Mouse (Mus musculus) midbrain, embryonic 12.5 days (tissue): Measurements from ENCODE around the gene Ahsg. TPM values are rescaled to one million over a fixed set of nuclear protein-coding genes. Genes with fewer than 3 reads are reported as not detected.

Source experiments
- ATAC-seq: fragments of 200-750 bp; cut with Nextera tagmentation; 2 replicates; pipeline ENCODE4 v1.8.0; 2017; ENCODE audit warnings: low read depth, moderate TSS enrichment, moderate library complexity; ENCODE audit not compliant: low FRiP score
- H3K27ac ChIP-seq: fragments of 300-500 bp; sonication (generic); replicated peaks from 2 replicates; pipeline ENCODE4 v1.5.1; 2016; ENCODE audit warnings: mild to moderate bottlenecking
- H3K27me3 ChIP-seq: fragments of 300-500 bp; sonication (generic); 2 replicates; pipeline ENCODE4 v1.6.1; 2016; ENCODE audit warnings: mild to moderate bottlenecking
- H3K36me3 ChIP-seq: fragments of 300-500 bp; sonication (generic); 2 replicates; pipeline ENCODE4 v1.6.1; 2016
- H3K4me1 ChIP-seq: fragments of 300-500 bp; sonication (generic); 2 replicates; pipeline ENCODE4 v1.6.1; 2016
- H3K4me2 ChIP-seq: fragments of 300-500 bp; sonication (generic); replicated peaks from 2 replicates; pipeline ENCODE4 v1.6.1; 2016; ENCODE audit warnings: mild to moderate bottlenecking, moderate library complexity
- H3K4me3 ChIP-seq: fragments of 300-500 bp; sonication (generic); 2 replicates; pipeline ENCODE4 v1.5.1; 2016; ENCODE audit warnings: mild to moderate bottlenecking
- H3K9ac ChIP-seq: fragments of 300-500 bp; sonication (generic); replicated peaks from 2 replicates; pipeline ENCODE4 v1.6.1; 2016; ENCODE audit warnings: mild to moderate bottlenecking, moderate library complexity
- H3K9me3 ChIP-seq: fragments of 300-500 bp; sonication (generic); 2 replicates; pipeline ENCODE4 v1.6.1; 2016; ENCODE audit warnings: mild to moderate bottlenecking
- WGBS: fragments of 180-500 bp; shearing (Covaris S2); methylation state at CpG from one replicate; pipeline ENCODE4 v1.1.7; 2016; 5-methylcytosine and 5-hydroxymethylcytosine counted together
- polyA plus RNA-seq: library from polyadenylated mRNA; unstranded; fragments of >200 nt; fragmentation: Nextera tagmentation; extraction: Ambion mirVana; gene quantifications from 2 replicates; pipeline ENCODE4 v1.2.1, GENCODE M21; 2016

Gene Ahsg
- polyA plus RNA-seq, 1 experiment from 2014 or later, result not detected

GRCm38 (mm10) chr16:22873369-22873768 lies 17.7 kb upstream of the Ahsg start:
- Histone ChIP-seq H3K36me3 (peaks cover 52% of the 10 kb centered on the region), H3K9me3 (no peaks in the 10 kb centered on the region), H3K27me3 (no peaks in the 10 kb centered on the region), H3K27ac (no peak overlapping the region), H3K4me3 (no peak overlapping the region), H3K4me2 (no peak overlapping the region), H3K9ac (no peak overlapping the region), H3K4me1 (no peaks in the 10 kb centered on the region)
- no peak for ATAC-seq
- 77% methylated on average over 4 of the region's 4 CpGs for WGBS

GRCm38 (mm10) chr16:22876218-22877043 lies 14.6 kb upstream of the Ahsg start:
- H3K9ac ChIP-seq, result no peak overlapping the region
- H3K4me2 ChIP-seq, result no peak overlapping the region
- no peak overlapping the region for H3K27ac ChIP-seq
- no peak for ATAC-seq
- H3K36me3 ChIP-seq, result peaks cover 21% of the 10 kb centered on the region
- no peaks in the 10 kb centered on the region for H3K27me3 ChIP-seq
- no peak overlapping the region for H3K4me3 ChIP-seq
- 58% methylated on average over 9 of the region's 9 CpGs for WGBS
- peaks cover 7% of the 10 kb centered on the region; the same call in 1 of the 2 replicates for H3K4me1 ChIP-seq
- no peaks in the 10 kb centered on the region for H3K9me3 ChIP-seq

- no peak overlapping the region for H3K4me2 ChIP-seq
Measured at GRCm38 (mm10) chr16:22877660-22878390, 13.3 kb upstream of the Ahsg start.

GRCm38 (mm10) chr16:22878716-22879115 lies 12.4 kb upstream of the Ahsg start:
- H3K9ac ChIP-seq, result no peak overlapping the region
- ATAC-seq, result no peak

More at GRCm38 (mm10) chr16:22877660-22878390, 13.3 kb upstream of the Ahsg start:
- Histone ChIP-seq H3K9ac (no peak overlapping the region), H3K4me1 (peaks cover 7% of the 10 kb centered on the region; the same call in 1 of the 2 replicates), H3K36me3 (peaks cover 8% of the 10 kb centered on the region), H3K4me3 (no peak overlapping the region), H3K9me3 (no peaks in the 10 kb centered on the region), H3K27ac (no peak overlapping the region), H3K27me3 (no peaks in the 10 kb centered on the region)
- ATAC-seq, result no peak
- 87% methylated on average over 11 of the region's 11 CpGs for WGBS

GRCm38 (mm10) chr16:22879945-22880595 lies 11.0 kb upstream of the Ahsg start:
- no peak overlapping the region for H3K4me3 ChIP-seq
- no peak overlapping the region for H3K9ac ChIP-seq
- peaks cover 7% of the 10 kb centered on the region; the same call in 1 of the 2 replicates for H3K4me1 ChIP-seq
- H3K36me3 ChIP-seq, result no peaks in the 10 kb centered on the region
- no peak for ATAC-seq
- H3K9me3 ChIP-seq, result no peaks in the 10 kb centered on the region
- H3K4me2 ChIP-seq, result no peak overlapping the region
- no peak overlapping the region for H3K27ac ChIP-seq
- WGBS, result 66% methylated on average over 7 of the region's 7 CpGs
- no peaks in the 10 kb centered on the region for H3K27me3 ChIP-seq

More at GRCm38 (mm10) chr16:22878716-22879115, 12.4 kb upstream of the Ahsg start:
- H3K27ac ChIP-seq, result no peak overlapping the region
- H3K9me3 ChIP-seq, result no peaks in the 10 kb centered on the region
- 77% methylated on average over 7 of the region's 7 CpGs for WGBS
- no peak overlapping the region for H3K4me3 ChIP-seq
- no peak overlapping the region for H3K4me2 ChIP-seq
- peaks cover 7% of the 10 kb centered on the region; the same call in 1 of the 2 replicates for H3K4me1 ChIP-seq
- no peaks in the 10 kb centered on the region for H3K27me3 ChIP-seq
- H3K36me3 ChIP-seq, result no peaks in the 10 kb centered on the region

- no peaks in the 10 kb centered on the region for H3K9me3 ChIP-seq
- 8% methylated on average over 6 of the region's 6 CpGs for WGBS
- no peaks in the 10 kb centered on the region; the same call in 1 of the 2 replicates for H3K27me3 ChIP-seq
- H3K36me3 ChIP-seq, result no peaks in the 10 kb centered on the region
- no peak overlapping the region for H3K9ac ChIP-seq
- H3K4me3 ChIP-seq, result no peak overlapping the region
- no peak overlapping the region for H3K27ac ChIP-seq
- ATAC-seq, result no peak
- peaks cover 7% of the 10 kb centered on the region; the same call in 1 of the 2 replicates for H3K4me1 ChIP-seq
- no peak overlapping the region for H3K4me2 ChIP-seq
Measured at GRCm38 (mm10) chr16:22880900-22881299, 10.2 kb upstream of the Ahsg start.

- H3K27ac ChIP-seq, result no peak overlapping the region
- no peaks in the 10 kb centered on the region for H3K36me3 ChIP-seq
- no peaks in the 10 kb centered on the region; the same call in 1 of the 2 replicates for H3K27me3 ChIP-seq
- 70% methylated on average over 4 of the region's 4 CpGs for WGBS
- peaks cover 7% of the 10 kb centered on the region; the same call in 1 of the 2 replicates for H3K4me1 ChIP-seq
- ATAC-seq, result no peak
- no peak overlapping the region for H3K4me3 ChIP-seq
- no peak overlapping the region for H3K9ac ChIP-seq
- H3K9me3 ChIP-seq, result no peaks in the 10 kb centered on the region
- H3K4me2 ChIP-seq, result no peak overlapping the region
Measured at GRCm38 (mm10) chr16:22881487-22881886, 9.6 kb upstream of the Ahsg start.

- 82% methylated on average over 5 of the region's 5 CpGs for WGBS
- peaks cover 7% of the 10 kb centered on the region; the same call in 1 of the 2 replicates for H3K4me1 ChIP-seq
- no peaks in the 10 kb centered on the region for H3K9me3 ChIP-seq
- no peaks in the 10 kb centered on the region; the same call in 1 of the 2 replicates for H3K27me3 ChIP-seq
- no peak overlapping the region for H3K4me3 ChIP-seq
- no peaks in the 10 kb centered on the region for H3K36me3 ChIP-seq
- H3K4me2 ChIP-seq, result no peak overlapping the region
- no peak overlapping the region for H3K9ac ChIP-seq
- ATAC-seq, result no peak
- no peak overlapping the region for H3K27ac ChIP-seq
Measured at GRCm38 (mm10) chr16:22883441-22883840, 7.6 kb upstream of the Ahsg start.

GRCm38 (mm10) chr16:22885356-22885755 lies 5.7 kb upstream of the Ahsg start:
- peaks cover 11% of the 10 kb centered on the region; the same call in 1 of the 2 replicates for H3K4me1 ChIP-seq
- H3K9ac ChIP-seq, result no peak overlapping the region
- H3K27ac ChIP-seq, result no peak overlapping the region
- no peak for ATAC-seq
- 57% methylated on average over 4 of the region's 4 CpGs for WGBS
- no peaks in the 10 kb centered on the region; the same call in 1 of the 2 replicates for H3K27me3 ChIP-seq
- no peak overlapping the region for H3K4me3 ChIP-seq
- H3K36me3 ChIP-seq, result no peaks in the 10 kb centered on the region
- H3K9me3 ChIP-seq, result no peaks in the 10 kb centered on the region
- H3K4me2 ChIP-seq, result no peak overlapping the region

- H3K4me1 ChIP-seq, result 0 out of 2 replicates have a peak, but pooled peaks cover 4% of the 10 kb centered on the region
- no peak for ATAC-seq
- no peaks in the 10 kb centered on the region; the same call in 1 of the 2 replicates for H3K27me3 ChIP-seq
- no peaks in the 10 kb centered on the region for H3K36me3 ChIP-seq
- H3K4me3 ChIP-seq, result no peak overlapping the region
- no peak overlapping the region for H3K4me2 ChIP-seq
- no peak overlapping the region for H3K9ac ChIP-seq
- 86% methylated on average over 3 of the region's 3 CpGs for WGBS
- no peaks in the 10 kb centered on the region for H3K9me3 ChIP-seq
- no peak overlapping the region for H3K27ac ChIP-seq
Measured at GRCm38 (mm10) chr16:22886726-22887125, 4.4 kb upstream of the Ahsg start.

- no peak overlapping the region for H3K4me3 ChIP-seq
- H3K4me1 ChIP-seq, result 0 out of 2 replicates have a peak, but pooled peaks cover 4% of the 10 kb centered on the region
- ATAC-seq, result no peak
- no peaks in the 10 kb centered on the region for H3K9me3 ChIP-seq
- H3K4me2 ChIP-seq, result no peak overlapping the region
- H3K36me3 ChIP-seq, result no peaks in the 10 kb centered on the region
- H3K27ac ChIP-seq, result no peak overlapping the region
- WGBS, result 35% methylated on average over 4 of the region's 4 CpGs
- no peaks in the 10 kb centered on the region; the same call in 1 of the 2 replicates for H3K27me3 ChIP-seq
- H3K9ac ChIP-seq, result no peak overlapping the region
Measured at GRCm38 (mm10) chr16:22888835-22889234, 2.2 kb upstream of the Ahsg start.
